13 mouse cellular contexts compared by ENCODE assay signal in the genomic region with DNA sequence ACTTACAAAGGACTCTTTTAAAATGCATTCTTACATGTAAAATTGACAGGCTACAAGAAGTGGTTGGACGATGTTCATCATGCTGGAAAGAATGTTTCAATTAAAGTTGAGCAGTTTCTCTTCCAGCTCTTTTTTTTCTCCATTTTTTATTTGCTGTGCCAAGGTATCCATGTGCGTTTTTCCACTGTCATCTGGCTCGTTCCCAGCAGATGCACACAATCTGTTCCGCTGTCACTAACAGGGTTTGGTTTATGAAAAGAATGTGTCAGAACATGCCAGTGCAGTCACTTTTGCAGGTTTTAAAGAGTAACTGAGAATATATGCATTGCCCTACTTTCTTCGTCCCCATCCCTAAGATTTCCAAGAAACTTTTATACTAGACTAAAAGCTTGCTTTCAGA. TPM values are rescaled to one million over a fixed set of nuclear protein-coding genes. Genes with fewer than 3 reads are reported as not detected.
A peak's percentile ranks its signal among the peaks of the same experiment; 100 is the strongest.
DNase-seq lines count a peak whose midpoint lies in the region; TF ChIP-seq lines count a peak whose summit lies in the region.
"Had no signal": no experiment of that assay in that cellular context is flagged by ENCODE, and none has a peak within 500 bp of the region (broad histone marks: within the 10 kb centered on the region; RNA-seq: fewer than 3 reads in every experiment).

No protein-coding gene starts in this region.

- in situ Hi-C loops in CH12.LX (cut with MboI; ENCODE audit: low pct_ligation_motif_present, low pct_unique_long_range_greater_than_20kb, low sequenced_read_pairs): loop anchor here (25.0 kb wide), 1 partner anchor 100 kb away; no protein-coding TSS in a partner anchor

- TF ChIP-seq EP300 in CH12.LX (IDR thresholded peaks at IDR 0.05; ENCODE audit: low read length): no peak

- peak; percentile 14 for DNase-seq in gastrocnemius, adult 2 months
- DNase-seq in gastrocnemius, postnatal 10 days: no peak
- DNase-seq in CH12.LX (ENCODE audit: extremely low read depth): no peak
- DNase-seq in brain, embryonic 14.5 days (ENCODE audit: low read depth): peak; percentile 87
- DNase-seq in layer of hippocampus, adult 11-12 months (ENCODE audit: low spot score): peak; percentile 69
- no peak for DNase-seq in spleen, adult 12 weeks (ENCODE audit: low spot score)
- DNase-seq in kidney, adult 8-10 months: no peak
- DNase-seq in spleen, adult 18-20 months: no peak
- DNase-seq: adrenal gland, adult 2 months; lung, postnatal 10 days had no signal

- TF ChIP-seq POLR2A in CH12.LX (IDR thresholded peaks at IDR 0.05; ENCODE audit: low read depth, low read length): no peak
- TF ChIP-seq POLR2A in brain, embryonic 14.5 days (IDR thresholded peaks at IDR 0.05; ENCODE audit: borderline replicate concordance, extremely low read depth, insufficient read depth, insufficient read length, poor library complexity, severe bottlenecking): no peak

- peak overlapping the region; percentile 69 for H3K9ac ChIP-seq in CH12.LX (ENCODE audit: insufficient read depth, low read depth)
- H3K9ac ChIP-seq: midbrain, embryonic 12.5 days; neural tube, embryonic 12.5 days had no signal

- H3K9me3 ChIP-seq in CH12.LX (replicated peaks; ENCODE audit: low read length): no peaks in the 10 kb centered on the region
- H3K9me3 ChIP-seq: midbrain, embryonic 12.5 days; neural tube, embryonic 12.5 days had no signal

- no peaks in the 10 kb centered on the region for H3K27me3 ChIP-seq in CH12.LX (replicated peaks)
- H3K27me3 ChIP-seq: midbrain, embryonic 12.5 days; neural tube, embryonic 12.5 days had no signal

- TF ChIP-seq CTCF in gastrocnemius, adult 2 months (IDR thresholded peaks at IDR 0.05): no peak
- no peak for TF ChIP-seq CTCF in CH12.LX (conservative IDR thresholded peaks at IDR 0.05 in 1 of 2, IDR thresholded peaks at IDR 0.05 in 1 of 2; ENCODE audit: low read depth in 2 of 2, low read length in 2 of 2)
- TF ChIP-seq CTCF in brain, embryonic 14.5 days (IDR thresholded peaks at IDR 0.05; ENCODE audit: borderline replicate concordance, extremely low read depth, insufficient read depth, insufficient read length): no peak

- H3K79me2 ChIP-seq in CH12.LX (replicated peaks; ENCODE audit: control insufficient read depth, extremely low read depth, insufficient read depth, poor library complexity, severe bottlenecking): peaks cover 47% of the 10 kb centered on the region

- peak overlapping the region; percentile 98 for H3K4me2 ChIP-seq in CH12.LX (ENCODE audit: insufficient read depth, low read depth, poor library complexity, severe bottlenecking)
- H3K4me2 ChIP-seq: liver, embryonic 11.5 days; midbrain, embryonic 12.5 days; neural tube, embryonic 12.5 days had no signal

- H3K4me1 ChIP-seq in CH12.LX (ENCODE audit: control insufficient read depth in 1 of 2, insufficient read depth in 2 of 2): peaks cover 0 to 23% of the 10 kb centered on the region in 2 experiments; a peak in 2 of 4 replicates
- H3K4me1 ChIP-seq: midbrain, embryonic 12.5 days; neural tube, embryonic 12.5 days had no signal

- intact Hi-C loops in gastrocnemius, adult 2 months (cut with DNase I): no loop called here

- no peak overlapping the region for H3K27ac ChIP-seq in gastrocnemius, adult 2 months
- peak overlapping the region; percentile 34; the same call in 1 of the 2 replicates for H3K27ac ChIP-seq in CH12.LX (ENCODE audit: insufficient read depth, low read depth)
- H3K27ac ChIP-seq: midbrain, embryonic 12.5 days; neural tube, embryonic 12.5 days had no signal

- no peaks in the 10 kb centered on the region for H3K36me3 ChIP-seq in CH12.LX (replicated peaks in 1 of 2; ENCODE audit: control insufficient read depth in 1 of 2, insufficient read depth in 1 of 2, low read length in 1 of 2)
- H3K36me3 ChIP-seq: midbrain, embryonic 12.5 days; neural tube, embryonic 12.5 days had no signal

- H3K4me3 ChIP-seq in gastrocnemius, adult 2 months: no peak overlapping the region
- H3K4me3 ChIP-seq in CH12.LX (replicated peaks in 1 of 3; ENCODE audit: low read depth in 2 of 3, low read length in 2 of 3, poor library complexity in 1 of 3): peak overlapping the region in 2 of 3 experiments; percentile 22 to 40
- H3K4me3 ChIP-seq: midbrain, embryonic 12.5 days; neural tube, embryonic 12.5 days had no signal

- dilution Hi-C loops in CH12.LX (cut with MboI; ENCODE audit: extremely low pct_ligation_motif_present, extremely low pct_unique_long_range_greater_than_20kb, low sequenced_read_pairs): no loop called here

- TF ChIP-seq RAD21 in CH12.LX (IDR thresholded peaks at IDR 0.05; ENCODE audit: low read depth, low read length): no peak

TF ChIP-seq in CH12.LX, 34 proteins besides CTCF, POLR2A, EP300 and RAD21:
- TF ChIP-seq MYC (IDR thresholded peaks at IDR 0.05; ENCODE audit: low read depth, low read length) (peak; percentile 50; the same call in 1 of the 2 replicates), SIN3A (IDR thresholded peaks at IDR 0.05; ENCODE audit: low read length) (no peak), NRF1 (IDR thresholded peaks at IDR 0.05; ENCODE audit: low read depth, low read length) (no peak), USF2 (conservative IDR thresholded peaks at IDR 0.05; ENCODE audit: low read depth, low read length) (no peak), MAX (IDR thresholded peaks at IDR 0.05; ENCODE audit: low read length) (peak; percentile 55; the same call in 1 of the 2 replicates), SMC3 (IDR thresholded peaks at IDR 0.05; ENCODE audit: low read depth, low read length) (no peak), PAX5 (IDR thresholded peaks at IDR 0.05; ENCODE audit: low read length) (no peak), ETS1 (conservative IDR thresholded peaks at IDR 0.05; ENCODE audit: low read depth, low read length) (no peak), TCF12 (IDR thresholded peaks at IDR 0.05; ENCODE audit: low read depth, low read length) (no peak), KAT2A (IDR thresholded peaks at IDR 0.05; ENCODE audit: insufficient replicate concordance, low read length) (no peak), USF1 (IDR thresholded peaks at IDR 0.05; ENCODE audit: low read depth, low read length) (no peak), GABPA (IDR thresholded peaks at IDR 0.05; ENCODE audit: insufficient replicate concordance, low read depth, low read length) (no peak), CHD1 (IDR thresholded peaks at IDR 0.05; ENCODE audit: low read depth, low read length) (peak; percentile 85; the same call in 1 of the 2 replicates), NELFE (IDR thresholded peaks at IDR 0.05; ENCODE audit: low read depth, low read length) (no peak), HCFC1 (IDR thresholded peaks at IDR 0.05; ENCODE audit: low read depth, low read length) (no peak), RCOR1 (conservative IDR thresholded peaks at IDR 0.05; ENCODE audit: low read depth, low read length) (no peak), MEF2A (IDR thresholded peaks at IDR 0.05; ENCODE audit: borderline replicate concordance, low read depth, low read length) (no peak), MAFK (IDR thresholded peaks at IDR 0.05; ENCODE audit: insufficient replicate concordance, low read length) (peak; percentile 8; the same call in 1 of the 2 replicates), MAZ (IDR thresholded peaks at IDR 0.05; ENCODE audit: low read depth, low read length) (no peak), BHLHE40 (IDR thresholded peaks at IDR 0.05; ENCODE audit: low read depth, low read length) (no peak), JUND (conservative IDR thresholded peaks at IDR 0.05; ENCODE audit: low read depth, low read length) (no peak), ZKSCAN1 (IDR thresholded peaks at IDR 0.05; ENCODE audit: borderline replicate concordance, low read depth, low read length) (no peak), MXI1 (IDR thresholded peaks at IDR 0.05; ENCODE audit: low read depth, low read length) (no peak), ZC3H11A (IDR thresholded peaks at IDR 0.05; ENCODE audit: low read depth, low read length) (no peak), ELF1 (IDR thresholded peaks at IDR 0.05; ENCODE audit: low read depth, low read length) (no peak)
TF ChIP-seq in CH12.LX: peak in this region for 4.

RNA-seq across cellular contexts. Expression of a gene that starts 33.3 kb away (rescaled TPM):
- 100 to 1,000 TPM; 354 to 497 TPM for total RNA-seq in gastrocnemius, adult 2 months (2021)
- total RNA-seq in gastrocnemius, postnatal 10 days (2021): 100 to 1,000 TPM; 442 to 475 TPM
- total RNA-seq in CH12.LX (2012; rRNA removed) (99.9 and 113 TPM in 2 replicates), CH12.LX (2014; rRNA removed) (107 and 134 TPM in 2 replicates)
- polyA plus RNA-seq in CH12.LX (2012; ENCODE audit: insufficient read length, low read depth): 159 and 199 TPM in 2 replicates
- polyA plus RNA-seq in brain, embryonic 14.5 days (2012; rRNA removed): 19.4 and 22.5 TPM in 2 replicates

Comparison
In these comparisons a context has a peak if more than half of its experiments do, and no peak if none do; other contexts are left out.
1. DNase-seq: peak in gastrocnemius, adult 2 months (single experiment), brain, embryonic 14.5 days (single experiment) and layer of hippocampus, adult 11-12 months (single experiment); none in gastrocnemius, postnatal 10 days (single experiment), CH12.LX (single experiment), spleen, adult 12 weeks (single experiment), kidney, adult 8-10 months (0 of 2) and spleen, adult 18-20 months (0 of 2).